Mouse (Mus musculus) intestine, postnatal 0 days (tissue): ENCODE results near the gene Maoa. TPM values are rescaled to one million over a fixed set of nuclear protein-coding genes. Genes with fewer than 3 reads are reported as not detected.

Experiments
- ATAC-seq: fragments of 200-750 bp; cut with Nextera tagmentation; 2 replicates; pipeline ENCODE4 v1.8.0; 2017; ENCODE audit warnings: mild to moderate bottlenecking, moderate TSS enrichment, moderate library complexity
- H3K27ac ChIP-seq: fragments of 300-500 bp; sonication (generic); 2 replicates; pipeline ENCODE4 v1.5.1; 2014; ENCODE audit warnings: mild to moderate bottlenecking, low read depth, low read length, moderate library complexity
- H3K27me3 ChIP-seq: fragments of 300-500 bp; sonication (generic); replicated peaks from 2 replicates; pipeline ENCODE4 v1.6.1; 2014; ENCODE audit warnings: low read length, mixed read lengths; ENCODE audit not compliant: control insufficient read depth, insufficient read depth
- H3K36me3 ChIP-seq: fragments of 300-500 bp; sonication (generic); 2 replicates; pipeline ENCODE4 v1.6.1; 2014; ENCODE audit warnings: mild to moderate bottlenecking, moderate library complexity; ENCODE audit not compliant: control insufficient read depth, insufficient read depth
- H3K4me1 ChIP-seq: fragments of 300-500 bp; sonication (generic); replicated peaks from 2 replicates; pipeline ENCODE4 v1.6.1; 2014; ENCODE audit warnings: antibody characterized with exemption, low read length, mixed read lengths; ENCODE audit not compliant: control insufficient read depth, insufficient read depth
- H3K4me2 ChIP-seq: fragments of 300-500 bp; sonication (generic); replicated peaks from 2 replicates; pipeline ENCODE4 v1.6.1; 2014; ENCODE audit warnings: low read depth, mild to moderate bottlenecking, moderate library complexity
- H3K4me3 ChIP-seq: fragments of 300-500 bp; sonication (generic); 2 replicates; pipeline ENCODE4 v1.5.1; 2014; ENCODE audit warnings: low read depth, low read length
- H3K9ac ChIP-seq: fragments of 300-500 bp; sonication (generic); 2 replicates; pipeline ENCODE4 v1.6.1; 2014; ENCODE audit warnings: mild to moderate bottlenecking, low read depth, low read length
- H3K9me3 ChIP-seq: fragments of 300-500 bp; sonication (generic); 2 replicates; pipeline ENCODE4 v1.6.1; 2016; ENCODE audit warnings: mixed run types; ENCODE audit not compliant: control insufficient read depth
- CTCF ChIP-seq: sonication (generic); IDR thresholded peaks from 2 replicates; pipeline ENCODE4 v1.5.1; 2016; ENCODE audit warnings: low read depth, mild to moderate bottlenecking, control low read depth, antibody characterized with exemption, moderate library complexity
- WGBS: fragments of 180-500 bp; shearing (Covaris S2); extraction: QIAGEN DNeasy Blood & Tissue Kit; methylation state at CpG from one replicate; pipeline ENCODE4 v1.1.7; 2014; 5-methylcytosine and 5-hydroxymethylcytosine counted together
- polyA plus RNA-seq: library from polyadenylated mRNA; unstranded; fragments of >200 nt; fragmentation: Nextera tagmentation; extraction: Ambion mirVana; gene quantifications from 2 replicates; pipeline ENCODE4 v1.2.1, GENCODE M21; 2015

Maoa gene
- polyA plus RNA-seq, result 6.3 and 6.5 TPM in 2 replicates

- Histone ChIP-seq H3K4me1 (no peaks in the 10 kb centered on the region), H3K27me3 (no peaks in the 10 kb centered on the region), H3K9me3 (no peaks in the 10 kb centered on the region), H3K4me2 (peak within 1 kb of the TSS; percentile 75), H3K9ac (peak within 1 kb of the TSS; percentile 37; the same call in 1 of the 2 replicates), H3K36me3 (no peaks in the 10 kb centered on the region), H3K4me3 (peak within 1 kb of the TSS; percentile 47), H3K27ac (no peak within 1 kb of the TSS; the same call in 1 of the 2 replicates)
- no peak for TF ChIP-seq CTCF
- ATAC-seq, result peak; percentile 78
- 14% methylated on average over 33 of the region's 33 CpGs for WGBS
These were observed at the start of gene Maoa for GRCm38 (mm10) chrX:16619034-16619929. Gene Maoa (plus strand): TSS chrX:16619698.

- no peak for TF ChIP-seq CTCF
- H3K4me1 ChIP-seq, result no peaks in the 10 kb centered on the region
- no peaks in the 10 kb centered on the region for H3K9me3 ChIP-seq
- H3K4me2 ChIP-seq, result peak overlapping the region; percentile 75
- H3K4me3 ChIP-seq, result peak overlapping the region; percentile 47
- no peaks in the 10 kb centered on the region for H3K27me3 ChIP-seq
- 12% methylated on average over 59 of the region's 60 CpGs for WGBS
- peak; percentile 98 for ATAC-seq
- no peaks in the 10 kb centered on the region for H3K36me3 ChIP-seq
- peak overlapping the region; percentile 46 for H3K9ac ChIP-seq
- H3K27ac ChIP-seq, result no peak overlapping the region; the same call in 1 of the 2 replicates
These were observed 1.1 kb upstream of the Maoa start for GRCm38 (mm10) chrX:16618225-16619033.

- H3K4me1 ChIP-seq, result no peaks in the 10 kb centered on the region
- H3K27ac ChIP-seq, result no peak overlapping the region
- no peak for ATAC-seq
- no peak for TF ChIP-seq CTCF
- H3K4me2 ChIP-seq, result no peak overlapping the region
- H3K36me3 ChIP-seq, result no peaks in the 10 kb centered on the region
- H3K9ac ChIP-seq, result no peak overlapping the region
- no peak overlapping the region for H3K4me3 ChIP-seq
- H3K9me3 ChIP-seq, result no peaks in the 10 kb centered on the region
- 72% methylated on average over 2 of the region's 2 CpGs for WGBS
- H3K27me3 ChIP-seq, result no peaks in the 10 kb centered on the region
These were observed 37.0 kb downstream of the Maoa start for GRCm38 (mm10) chrX:16656511-16656910.

- Histone ChIP-seq H3K27me3 (no peaks in the 10 kb centered on the region), H3K4me3 (no peak overlapping the region), H3K4me2 (no peak overlapping the region), H3K9me3 (no peaks in the 10 kb centered on the region), H3K27ac (no peak overlapping the region), H3K9ac (no peak overlapping the region), H3K36me3 (no peaks in the 10 kb centered on the region), H3K4me1 (no peaks in the 10 kb centered on the region)
- no peak for ATAC-seq
- WGBS, result 81% methylated on average over 1 of the region's 1 CpGs
- TF ChIP-seq CTCF, result no peak
These were observed 86.6 kb downstream of the Maoa start for GRCm38 (mm10) chrX:16706094-16706493.

DNA sequence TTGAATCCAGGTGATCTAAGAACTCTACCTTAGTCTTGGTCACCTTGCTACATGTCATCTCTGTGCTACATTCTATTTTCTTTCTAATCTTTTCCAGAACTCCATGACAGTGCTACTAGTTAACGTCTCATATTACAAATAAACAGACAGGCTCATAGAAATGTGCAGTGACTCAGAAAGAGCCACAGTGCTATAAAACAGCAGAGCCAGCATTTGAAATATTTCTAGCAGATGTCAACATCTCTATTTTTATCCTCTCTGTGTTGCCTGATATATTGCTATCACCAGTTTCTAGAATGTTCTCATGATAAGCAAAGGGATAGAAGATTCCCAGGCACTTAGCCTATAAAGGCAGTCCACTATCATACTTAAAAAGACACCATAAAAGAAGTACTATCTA lies 94.5 kb downstream of the Maoa start:
- WGBS, result 51% methylated on average over 1 of the region's 1 CpGs
- Histone ChIP-seq H3K4me3 (no peak overlapping the region), H3K9ac (no peak overlapping the region), H3K9me3 (no peaks in the 10 kb centered on the region), H3K4me2 (no peak overlapping the region), H3K27ac (no peak overlapping the region), H3K4me1 (no peaks in the 10 kb centered on the region), H3K36me3 (no peaks in the 10 kb centered on the region), H3K27me3 (no peaks in the 10 kb centered on the region)
- no peak for ATAC-seq
- TF ChIP-seq CTCF, result no peak

Other genes with a start within 250 kb of the Maoa start
- gene Cypt1, start 96.8 kb upstream of the Maoa start, polyA plus RNA-seq, result not detected in 2 replicates
- gene Maob, start 197.7 kb downstream of the Maoa start, polyA plus RNA-seq, result 247 and 294 TPM in 2 replicates